Mouse (Mus musculus) testis, adult 2 months (tissue): ENCODE results near the gene Cdc42ep1. TPM values are rescaled to one million over a fixed set of nuclear protein-coding genes. Genes with fewer than 3 reads are reported as not detected.

Experiments
- H3K27ac ChIP-seq: fragments of 200-500 bp; 2 replicates; pipeline ENCODE4 v1.5.1; 2012; ENCODE audit warnings: low read depth, low read length; ENCODE audit not compliant: control insufficient read depth, insufficient read depth
- H3K27me3 ChIP-seq: fragments of 200-500 bp; 2 replicates; pipeline ENCODE4 v1.6.1; 2012; ENCODE audit warnings: mild to moderate bottlenecking, low read length, moderate library complexity; ENCODE audit not compliant: control insufficient read depth, insufficient read depth
- H3K36me3 ChIP-seq: fragments of 200-500 bp; 2 replicates; pipeline ENCODE4 v1.6.1; 2012; ENCODE audit warnings: mild to moderate bottlenecking, low read length; ENCODE audit not compliant: control insufficient read depth, insufficient read depth
- H3K4me1 ChIP-seq: fragments of 200-500 bp; 2 replicates; pipeline ENCODE4 v1.6.1; 2012; ENCODE audit warnings: low read length; ENCODE audit not compliant: control insufficient read depth, insufficient read depth
- H3K4me3 ChIP-seq: fragments of 200-500 bp; 2 replicates; pipeline ENCODE4 v1.5.1; 2012; ENCODE audit warnings: low read depth, mild to moderate bottlenecking, low read length, moderate library complexity, mixed read lengths; ENCODE audit not compliant: control insufficient read depth
- CTCF ChIP-seq: fragments of 200-500 bp; IDR thresholded peaks from 2 replicates; pipeline ENCODE4 v1.5.1; 2012; ENCODE audit warnings: low read depth, mild to moderate bottlenecking, inconsistent platforms, low read length, moderate library complexity; ENCODE audit not compliant: control insufficient read depth, insufficient read depth, insufficient replicate concordance
- POLR2A ChIP-seq: fragments of 200-500 bp; IDR thresholded peaks from 2 replicates; pipeline ENCODE4 v1.6.1; 2012; ENCODE audit warnings: low read depth, mild to moderate bottlenecking, inconsistent platforms, low read length, moderate library complexity; ENCODE audit not compliant: control insufficient read depth
- polyA plus RNA-seq: library from polyadenylated mRNA; depleted of rRNA; stranded (reverse); fragments of >200 nt; gene quantifications from 2 replicates; pipeline ENCODE4 v1.2.3, GENCODE M21; 2012; rRNA removed

Gene Cdc42ep1
- polyA plus RNA-seq, 1 experiment = 2.9 TPM

GRCm38 (mm10) chr15:78898507-78899001 is 56.1 kb downstream of the Cdc42ep1 start:
- H3K4me3 ChIP-seq = no peak overlapping the region
- H3K4me1 ChIP-seq = peaks cover 16% of the 10 kb centered on the region
- no peaks in the 10 kb centered on the region; the same call in 1 of the 2 replicates for H3K36me3 ChIP-seq
- no peak overlapping the region for H3K27ac ChIP-seq
- TF ChIP-seq POLR2A (no peak), CTCF (no peak)
- no peaks in the 10 kb centered on the region for H3K27me3 ChIP-seq

GRCm38 (mm10) chr15:78899409-78899739 is 57.0 kb downstream of the Cdc42ep1 start, which contains the start of gene Gm49510:
TSS of gene Gm49510 (plus strand) at chr15:78899667.
- H3K36me3 ChIP-seq = no peaks in the 10 kb centered on the region; the same call in 1 of the 2 replicates
- H3K4me1 ChIP-seq = peaks cover 11% of the 10 kb centered on the region
- H3K27me3 ChIP-seq = no peaks in the 10 kb centered on the region
- peak within 1 kb of the TSS; percentile 26; the same call in 1 of the 2 replicates for H3K27ac ChIP-seq
- H3K4me3 ChIP-seq = peak within 1 kb of the TSS; percentile 64
- no peak for TF ChIP-seq CTCF
- no peak for TF ChIP-seq POLR2A

- no peak for TF ChIP-seq POLR2A
- no peak for TF ChIP-seq CTCF
- H3K4me1 ChIP-seq = peaks cover 9% of the 10 kb centered on the region
- H3K27ac ChIP-seq = peak within 1 kb of the TSS; percentile 26; the same call in 1 of the 2 replicates
- no peaks in the 10 kb centered on the region for H3K27me3 ChIP-seq
- H3K36me3 ChIP-seq = no peaks in the 10 kb centered on the region
- peak within 1 kb of the TSS; percentile 64 for H3K4me3 ChIP-seq
Measured at GRCm38 (mm10) chr15:78899740-78900584, 57.5 kb downstream of the Cdc42ep1 start, which contains the start of gene Sh3bp1. TSS of gene Sh3bp1 (plus strand) at chr15:78899768.

Other genes starting within 250 kb of the Cdc42ep1 start
- gene Cyth4, start 245.6 kb upstream of the Cdc42ep1 start, polyA plus RNA-seq = 1.4 and 1.9 TPM in 2 replicates
- 6.7 and 6.9 TPM in 2 replicates for gene Elfn2, start 123.9 kb upstream of the Cdc42ep1 start, polyA plus RNA-seq
- 0.75 and 0.97 TPM in 2 replicates for gene Mfng, start 69.1 kb upstream of the Cdc42ep1 start, polyA plus RNA-seq
- 5.0 and 5.9 TPM in 2 replicates for gene Card10, start 39.6 kb upstream of the Cdc42ep1 start, polyA plus RNA-seq
- gene Lgals2, start 12.9 kb downstream of the Cdc42ep1 start, polyA plus RNA-seq = 2.2 and 2.8 TPM in 2 replicates
- gene Gga1, start 34.6 kb downstream of the Cdc42ep1 start, polyA plus RNA-seq = 69.9 and 82.1 TPM in 2 replicates
- not detected in 2 replicates for gene Gm49510, start 57.0 kb downstream of the Cdc42ep1 start, polyA plus RNA-seq
- 3.3 and 3.5 TPM in 2 replicates for gene Sh3bp1, start 57.1 kb downstream of the Cdc42ep1 start, polyA plus RNA-seq
- gene Pdxp, start 71.3 kb downstream of the Cdc42ep1 start, polyA plus RNA-seq = 3.6 and 3.8 TPM in 2 replicates
- gene Lgals1, start 84.1 kb downstream of the Cdc42ep1 start, polyA plus RNA-seq = 92.0 and 106 TPM in 2 replicates
- gene Nol12, start 92.3 kb downstream of the Cdc42ep1 start, polyA plus RNA-seq = 40.7 and 44.6 TPM in 2 replicates
- gene Triobp, start 105.1 kb downstream of the Cdc42ep1 start, polyA plus RNA-seq = 19.4 and 22.6 TPM in 2 replicates
- gene H1f0, start 185.8 kb downstream of the Cdc42ep1 start, polyA plus RNA-seq = 9.7 and 11.5 TPM in 2 replicates
- not detected in 2 replicates for gene Galr3, start 199.3 kb downstream of the Cdc42ep1 start, polyA plus RNA-seq
- 292 and 336 TPM in 2 replicates for gene Ankrd54, start 220.3 kb downstream of the Cdc42ep1 start, polyA plus RNA-seq
- gene Eif3l, start 232.6 kb downstream of the Cdc42ep1 start, polyA plus RNA-seq = 110 and 117 TPM in 2 replicates